Mouse (Mus musculus) left cerebral cortex, postnatal 4 days (tissue): ENCODE measurements around the gene Cyp2c69. TPM values are rescaled to one million over a fixed set of nuclear protein-coding genes. Genes with fewer than 3 reads are reported as not detected.
"Not testable (repeated sequence)": the region's sequence is repeated elsewhere in the genome, so short reads cannot be mapped to it uniquely, and the experiment has no call there.

Experiments
- DNase-seq: peaks from one replicate; pipeline ENCODE4 v3.0.0-alpha.2; 2022
- intact Hi-C: fragments of 180-260 bp; cut with DNase I; formaldehyde crosslinking; loops from one replicate; pipeline ENCODE4 v1.15.1; 2025
- total RNA-seq, 2 experiments: library from RNA; stranded (reverse); gene quantifications; 2 replicates each; pipeline ENCODE4 v1.2.3; 2021

Cyp2c69 gene
- not detected for total RNA-seq

GRCm38 (mm10) chr19:39886699-39887098, at the start of gene Cyp2c69:
Cyp2c69 (minus strand) TSS chr19:39886799.
- DNase-seq, intact Hi-C loops: not testable (repeated sequence)

- intact Hi-C loops, result no loop called here
- DNase-seq, result no peak
Observed at GRCm38 (mm10) chr19:39935396-39935795, 48.8 kb upstream of the Cyp2c69 start.

GRCm38 (mm10) chr19:39930032-39930431, 43.4 kb upstream of the Cyp2c69 start:
- intact Hi-C loops, result no loop called here
- no peak for DNase-seq

GRCm38 (mm10) chr19:39901656-39902055, 15.1 kb upstream of the Cyp2c69 start:
- intact Hi-C loops, result no loop called here
- DNase-seq, result no peak

GRCm38 (mm10) chr19:39890079-39890478, 3.5 kb upstream of the Cyp2c69 start:
- intact Hi-C loops, DNase-seq: not testable (repeated sequence)

- intact Hi-C loops, result no loop called here
- no peak for DNase-seq
Observed at GRCm38 (mm10) chr19:39866133-39866532, 20.5 kb downstream of the Cyp2c69 start.

GRCm38 (mm10) chr19:39820931-39821330, 65.7 kb downstream of the Cyp2c69 start:
- DNase-seq, intact Hi-C loops: not testable (repeated sequence)

GRCm38 (mm10) chr19:39816400-39816799, 70.2 kb downstream of the Cyp2c69 start:
- intact Hi-C loops, DNase-seq: not testable (repeated sequence)

GRCm38 (mm10) chr19:39815991-39816390, 70.6 kb downstream of the Cyp2c69 start:
- intact Hi-C loops, result not testable (repeated sequence)

GRCm38 (mm10) chr19:39812714-39813113, 73.9 kb downstream of the Cyp2c69 start, which contains the start of gene Cyp2c40:
Cyp2c40 (minus strand) TSS chr19:39812814.
- intact Hi-C loops, DNase-seq: not testable (repeated sequence)

More at GRCm38 (mm10) chr19:39815991-39816390, 70.6 kb downstream of the Cyp2c69 start:
- not testable (repeated sequence) for DNase-seq

Other genes starting within 250 kb of the Cyp2c69 start
- not detected for gene Cyp2c67, start 237.7 kb downstream of the Cyp2c69 start, total RNA-seq
- gene Cyp2c68, start 145.7 kb downstream of the Cyp2c69 start, total RNA-seq, result not detected
- not detected for gene Cyp2c40, start 74.0 kb downstream of the Cyp2c69 start, total RNA-seq
- gene Cyp2c37, start 105.6 kb upstream of the Cyp2c69 start, total RNA-seq, result not detected
- not detected for gene Cyp2c54, start 187.0 kb upstream of the Cyp2c69 start, total RNA-seq
- not detected for gene Cyp2c50, start 202.9 kb upstream of the Cyp2c69 start, total RNA-seq